Mouse (Mus musculus) layer of hippocampus, adult 6 months (tissue): ENCODE data around the gene Gpr160. TPM values are rescaled to one million over a fixed set of nuclear protein-coding genes. Genes with fewer than 3 reads are reported as not detected.

Source experiments
- long read RNA-seq, 2 experiments: library from polyadenylated mRNA; unstranded; transcript quantifications; one replicate each; pipeline ENCODE4 v2.0.0; 2019 to 2020
- polyA plus RNA-seq: library from polyadenylated mRNA; unstranded; fragments of <200 nt; fragmentation: Nextera tagmentation; gene quantifications from 2 replicates; pipeline ENCODE4 v1.2.3, GENCODE M21; 2021

Gpr160 gene
- 1.1 and 1.2 TPM in 2 replicates for polyA plus RNA-seq
- long read RNA-seq, experiment 1, partial matches to known transcripts: 0 of 3 reads
- long read RNA-seq, experiment 1, other reads (novel, unspliced or antisense): 0 of 3 reads
- long read RNA-seq, experiment 2, partial matches to known transcripts: 0 of 7 reads
- long read RNA-seq, experiment 2, other reads (novel, unspliced or antisense): 3 of 7 reads

DNA sequence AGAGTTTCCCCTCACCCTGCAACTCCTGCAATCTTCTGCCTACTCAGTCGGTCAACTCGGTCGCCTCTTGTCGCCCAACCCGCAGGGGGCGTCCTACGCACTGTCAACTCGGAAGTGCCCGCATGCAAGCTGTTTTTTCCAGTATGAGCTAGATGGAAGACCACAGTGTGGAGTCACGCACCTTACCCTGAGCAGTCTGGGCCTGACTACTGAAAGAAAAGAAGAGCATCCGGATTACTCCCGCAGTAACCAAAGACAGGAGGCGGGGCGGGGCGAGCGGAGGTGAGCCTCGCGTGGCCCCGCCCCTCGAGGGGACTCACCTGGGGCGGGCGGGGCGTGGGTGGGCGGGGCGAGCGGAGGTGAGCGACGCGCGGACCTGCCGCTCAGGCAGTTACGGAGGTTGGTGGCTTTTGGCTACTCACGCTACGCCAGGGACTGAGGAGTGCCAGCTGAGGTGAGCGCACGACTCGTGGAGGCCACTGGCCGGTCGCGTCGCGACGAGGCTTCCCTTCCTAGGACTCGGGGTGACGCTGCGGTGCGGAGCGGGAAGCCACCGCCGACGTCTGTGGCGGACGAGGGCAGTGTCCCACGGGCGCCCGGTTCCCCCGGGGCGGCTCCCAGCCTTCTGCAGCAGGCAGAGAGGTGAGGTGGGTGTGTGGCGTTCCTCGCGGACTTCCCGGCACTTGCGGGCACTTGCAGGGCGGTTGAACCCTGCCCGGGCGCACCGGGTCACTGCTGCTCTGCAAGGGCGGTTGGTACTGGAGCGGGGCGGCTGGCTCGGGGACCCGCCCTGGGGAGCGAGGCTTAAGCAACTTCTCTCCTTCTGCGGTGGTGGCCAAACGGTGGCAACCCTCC lies at the start of gene Gpr160:
TSS of gene Gpr160 (plus strand) at position 347 of the 855 bp plus-strand sequence.

Other genes with a start within 250 kb of the Gpr160 start
- gene Lrriq4, start 211.4 kb upstream of the Gpr160 start, polyA plus RNA-seq: not detected in 2 replicates
- 0.35 and 1.7 TPM in 2 replicates for gene Lrrc34, start 208.1 kb upstream of the Gpr160 start, polyA plus RNA-seq
- gene Lrrc31, start 156.1 kb upstream of the Gpr160 start, polyA plus RNA-seq: not detected in 2 replicates
- not detected in 2 replicates for gene Samd7, start 109.7 kb upstream of the Gpr160 start, polyA plus RNA-seq
- 247 and 276 TPM in 2 replicates for gene Sec62, start 63.1 kb upstream of the Gpr160 start, polyA plus RNA-seq
- gene Phc3, start 113.5 kb downstream of the Gpr160 start, polyA plus RNA-seq: 29.7 and 31.9 TPM in 2 replicates
- gene Prkci, start 139.8 kb downstream of the Gpr160 start, polyA plus RNA-seq: 9.3 and 11.7 TPM in 2 replicates
- gene Skil, start 239.1 kb downstream of the Gpr160 start, polyA plus RNA-seq: 27.4 and 31.9 TPM in 2 replicates